Mouse (Mus musculus) hindbrain, embryonic 14.5 days (tissue): ENCODE measurements at regions not wholly inside any gene's neighbourhood (a gene's known extent, or its start where the extent isn't known, plus 50 kb on each side); places are given as distances from the start of the nearest gene placed in this dataset.
A peak's percentile ranks its signal among the peaks of the same experiment; 100 is the strongest.

Experiments
- ATAC-seq: fragments of 200-750 bp; cut with Nextera tagmentation; 2 replicates; pipeline ENCODE4 v1.8.0; 2017; ENCODE audit warnings: moderate number of reproducible peaks, mild to moderate bottlenecking, moderate TSS enrichment, moderate library complexity; ENCODE audit not compliant: low FRiP score
- DNase-seq: peaks from one replicate; pipeline ENCODE4 v3.0.0-alpha.2; 2015; ENCODE audit warnings: low spot score
- H3K27ac ChIP-seq: fragments of 300-500 bp; sonication (generic); 2 replicates; pipeline ENCODE4 v1.5.1; 2014; ENCODE audit warnings: mild to moderate bottlenecking, moderate library complexity
- H3K27me3 ChIP-seq: fragments of 300-500 bp; sonication (generic); 2 replicates; pipeline ENCODE4 v1.6.1; 2014; ENCODE audit warnings: mild to moderate bottlenecking, low read length, mixed read lengths; ENCODE audit not compliant: control insufficient read depth, insufficient read depth
- H3K36me3 ChIP-seq: fragments of 300-500 bp; sonication (generic); replicated peaks from 2 replicates; pipeline ENCODE4 v1.6.1; 2014; ENCODE audit not compliant: control insufficient read depth, insufficient read depth
- H3K4me1 ChIP-seq: fragments of 300-500 bp; sonication (generic); replicated peaks from 2 replicates; pipeline ENCODE4 v1.6.1; 2014; ENCODE audit warnings: antibody characterized with exemption, low read length, mixed read lengths; ENCODE audit not compliant: control insufficient read depth, insufficient read depth
- H3K4me2 ChIP-seq: fragments of 300-500 bp; sonication (generic); replicated peaks from 2 replicates; pipeline ENCODE4 v1.6.1; 2014; ENCODE audit warnings: mild to moderate bottlenecking, moderate library complexity
- H3K4me3 ChIP-seq: fragments of 300-500 bp; sonication (generic); replicated peaks from 2 replicates; pipeline ENCODE4 v1.5.1; 2014; ENCODE audit warnings: mild to moderate bottlenecking, low read length
- H3K9ac ChIP-seq: fragments of 300-500 bp; sonication (generic); 2 replicates; pipeline ENCODE4 v1.6.1; 2014
- H3K9me3 ChIP-seq: fragments of 300-500 bp; sonication (generic); 2 replicates; pipeline ENCODE4 v1.6.1; 2016; ENCODE audit warnings: low read length; ENCODE audit not compliant: control insufficient read depth
- WGBS: fragments of 180-500 bp; shearing (Covaris S2); extraction: QIAGEN DNeasy Blood & Tissue Kit; methylation state at CpG from one replicate; pipeline ENCODE4 v1.1.7; 2014; 5-methylcytosine and 5-hydroxymethylcytosine counted together

DNA sequence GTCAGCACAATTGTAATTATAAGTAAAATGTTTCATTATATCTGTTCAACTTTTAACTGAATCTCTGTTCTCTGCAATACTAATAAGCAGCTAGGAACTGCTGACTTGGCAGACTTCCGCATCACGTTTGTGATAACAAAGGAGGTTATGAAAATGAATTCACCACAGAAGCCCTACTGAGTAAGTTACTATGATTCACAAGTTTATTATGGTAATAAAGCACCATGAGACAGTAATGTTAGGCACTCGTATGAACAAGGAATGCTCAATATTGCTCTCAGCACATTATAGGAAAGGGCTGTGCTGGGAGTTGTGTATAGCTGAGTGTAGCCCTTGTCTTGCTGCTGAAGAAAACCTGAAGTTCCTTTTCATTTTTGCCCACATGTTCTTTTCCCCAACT lies 238.9 kb upstream of the Pcdh9 start:
- Histone ChIP-seq H3K4me3 (no peak overlapping the region), H3K4me2 (no peak overlapping the region), H3K27me3 (no peaks in the 10 kb centered on the region), H3K9me3 (no peaks in the 10 kb centered on the region), H3K4me1 (no peaks in the 10 kb centered on the region), H3K36me3 (no peaks in the 10 kb centered on the region), H3K27ac (no peak overlapping the region), H3K9ac (no peak overlapping the region)
- ATAC-seq (0 out of 2 replicates have a peak, but pooled peaks have one; percentile 48), DNase-seq (peak; percentile 25)
- WGBS, result 43% methylated on average over 3 of the region's 3 CpGs

DNA sequence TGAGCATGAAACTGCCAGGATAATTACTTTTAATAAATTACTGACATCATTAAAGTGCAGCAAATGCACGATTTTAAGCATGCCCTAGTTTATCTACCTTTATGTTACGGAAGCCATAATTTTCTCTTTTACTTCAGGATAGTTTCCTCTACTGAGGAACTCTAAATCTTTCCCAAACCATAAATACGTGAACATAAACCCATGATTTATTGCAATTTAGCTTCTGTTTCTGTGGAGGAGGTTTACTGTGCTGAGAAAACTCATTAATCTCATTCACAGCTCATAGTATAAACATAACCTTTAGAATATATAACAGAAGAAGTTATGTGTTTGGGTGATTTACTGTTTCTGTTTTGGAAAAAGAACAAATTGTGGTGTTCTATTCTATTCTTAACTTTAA lies 233.1 kb upstream of the Pcdh9 start:
- Histone ChIP-seq H3K9ac (no peak overlapping the region), H3K27me3 (no peaks in the 10 kb centered on the region), H3K4me3 (no peak overlapping the region), H3K4me2 (no peak overlapping the region), H3K27ac (no peak overlapping the region), H3K36me3 (no peaks in the 10 kb centered on the region), H3K9me3 (no peaks in the 10 kb centered on the region), H3K4me1 (no peaks in the 10 kb centered on the region)
- ATAC-seq, result no peak
- DNase-seq, result no peak
- 73% methylated on average over 3 of the region's 3 CpGs for WGBS

DNA sequence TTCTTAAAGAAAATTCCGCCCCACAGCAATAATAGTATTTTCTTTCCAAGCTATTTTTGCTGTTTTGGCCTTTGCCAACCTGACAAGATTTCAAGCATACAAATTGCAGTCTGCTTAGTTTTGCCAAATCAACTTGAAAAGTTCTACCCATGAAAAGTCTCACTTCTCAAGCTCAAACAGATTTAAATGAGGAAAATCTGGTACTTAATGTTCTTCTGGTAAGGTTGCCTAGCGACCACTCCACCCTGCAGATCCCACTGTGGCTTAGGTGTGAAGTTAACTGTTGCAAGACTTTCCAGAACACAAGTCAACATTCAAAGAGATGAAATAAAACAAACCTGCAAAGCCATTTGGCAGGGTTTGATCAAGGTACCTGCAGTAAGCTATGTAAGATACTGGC lies 208.4 kb upstream of the Pcdh9 start:
- no peak for DNase-seq
- H3K9ac ChIP-seq, result no peak overlapping the region
- no peak overlapping the region for H3K4me2 ChIP-seq
- no peaks in the 10 kb centered on the region for H3K36me3 ChIP-seq
- H3K4me1 ChIP-seq, result no peaks in the 10 kb centered on the region
- no peak for ATAC-seq
- H3K27me3 ChIP-seq, result no peaks in the 10 kb centered on the region
- no peak overlapping the region for H3K4me3 ChIP-seq
- H3K27ac ChIP-seq, result no peak overlapping the region
- no peaks in the 10 kb centered on the region for H3K9me3 ChIP-seq
- 59% methylated on average over 2 of the region's 2 CpGs for WGBS

DNA sequence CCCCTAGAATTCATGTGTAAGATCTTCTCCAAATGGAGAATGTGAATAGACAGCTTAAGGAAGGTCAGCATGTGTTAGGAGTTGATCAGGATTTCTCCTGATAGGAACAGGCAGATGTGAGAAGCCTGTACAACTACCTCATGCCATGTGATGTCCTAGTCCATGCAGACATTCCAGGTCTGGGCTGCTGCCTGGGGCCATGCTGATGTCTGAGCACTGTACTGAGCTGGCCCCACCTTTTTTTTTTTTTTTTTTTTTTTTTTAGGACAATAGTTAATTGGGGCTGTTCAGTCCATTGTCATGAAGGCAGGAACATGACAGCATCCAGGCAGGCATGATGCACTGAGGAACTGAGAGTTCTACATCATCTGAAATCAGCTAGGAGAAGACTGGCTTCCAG lies 203.5 kb upstream of the Pcdh9 start:
- Histone ChIP-seq H3K4me2 (no peak overlapping the region), H3K4me3 (no peak overlapping the region), H3K4me1 (peaks cover 5% of the 10 kb centered on the region; the same call in 1 of the 2 replicates), H3K9ac (no peak overlapping the region), H3K27me3 (no peaks in the 10 kb centered on the region), H3K9me3 (no peaks in the 10 kb centered on the region), H3K27ac (no peak overlapping the region), H3K36me3 (no peaks in the 10 kb centered on the region)
- DNase-seq (no peak), ATAC-seq (no peak)
